Mouse (Mus musculus) kidney, adult 2 months (tissue): ENCODE data around the gene Dnaaf3.

ENCODE experiments used
- CTCF ChIP-seq: fragments of 200-500 bp; conservative IDR thresholded peaks from 2 replicates; pipeline ENCODE4 v1.5.1; 2011; ENCODE audit warnings: low read depth, mild to moderate bottlenecking, control low read depth, low read length, moderate library complexity, mixed read lengths; ENCODE audit not compliant: insufficient read depth, insufficient read length
- POLR2A ChIP-seq: fragments of 200-500 bp; IDR thresholded peaks from one replicate; pipeline ENCODE4 v1.6.1; 2011; ENCODE audit warnings: low read depth, low read length, control low read depth

- TF ChIP-seq CTCF (peak; percentile 62), POLR2A (no peak)
Measured at GRCm38 (mm10) chr7:4526341-4527301, 5.6 kb downstream of the Dnaaf3 start.
